Mouse (Mus musculus) G1E (cell line): Measurements from ENCODE around the gene Bpi. TPM values are rescaled to one million over a fixed set of nuclear protein-coding genes. Genes with fewer than 3 reads are reported as not detected.

ENCODE experiments used
- ATAC-seq: 2 replicates; pipeline ENCODE4 v1.8.0; 2016; ENCODE audit warnings: mild to moderate bottlenecking; ENCODE audit not compliant: insufficient number of reproducible peaks, poor library complexity, low FRiP score, severe bottlenecking; ENCODE audit errors: extremely low read depth
- DNase-seq: peaks from one replicate; pipeline ENCODE4 v3.0.0; 2012; ENCODE audit warnings: low spot score
- H3K27me3 ChIP-seq: 2 replicates; pipeline ENCODE4 v1.6.1; 2012; ENCODE audit warnings: mild to moderate bottlenecking, low read length, inconsistent platforms; ENCODE audit not compliant: insufficient read depth
- H3K36me3 ChIP-seq: replicated peaks from 2 replicates; pipeline ENCODE3; 2012; ENCODE audit warnings: mild to moderate bottlenecking, inconsistent platforms
- H3K4me1 ChIP-seq: 2 replicates; pipeline ENCODE4 v1.6.1; 2012; ENCODE audit warnings: low read depth, low read length, inconsistent platforms, mixed read lengths; ENCODE audit not compliant: insufficient read depth
- H3K4me3 ChIP-seq: 2 replicates; pipeline ENCODE4 v1.5.1; 2012; ENCODE audit warnings: low read depth, mild to moderate bottlenecking, inconsistent platforms, low read length, moderate library complexity, mixed read lengths
- H3K9me3 ChIP-seq: replicated peaks from 2 replicates; pipeline ENCODE4 v1.6.1; 2012; ENCODE audit warnings: inconsistent platforms
- CTCF ChIP-seq: IDR thresholded peaks from 2 replicates; pipeline ENCODE4 v1.5.1; 2012; ENCODE audit warnings: low read depth, low read length, inconsistent platforms, mixed read lengths
- GATA1 ChIP-seq: IDR thresholded peaks from 2 replicates; pipeline ENCODE4 v1.6.1; 2012; ENCODE audit warnings: borderline replicate concordance, low read length, inconsistent platforms, mixed read lengths
- GATA2 ChIP-seq: IDR thresholded peaks from 2 replicates; pipeline ENCODE4 v1.6.1; 2012; ENCODE audit warnings: low read depth, low read length, inconsistent platforms, borderline replicate concordance
- POLR2AphosphoS5 ChIP-seq: IDR thresholded peaks from 2 replicates; pipeline ENCODE4 v1.6.1; 2012; ENCODE audit warnings: low read depth, low read length, inconsistent platforms; ENCODE audit not compliant: insufficient replicate concordance
- TAL1 ChIP-seq: conservative IDR thresholded peaks from 2 replicates; pipeline ENCODE4 v1.6.1; 2012; ENCODE audit warnings: low read depth, low read length, inconsistent platforms, mixed read lengths
- polyA plus RNA-seq: library from polyadenylated mRNA; stranded (reverse); fragments of >175 nt; gene quantifications from 2 replicates; pipeline ENCODE4 v1.2.3, GENCODE M21; 2012
- total RNA-seq, 2 experiments: library from RNA; stranded (forward) in 1 of 2; stranded (reverse) in 1 of 2; fragments of 200-1000 nt in 1 of 2; fragments of >200 nt in 1 of 2; fragmentation: Nextera tagmentation in 1 of 2; gene quantifications; 2 replicates each; pipeline ENCODE4 v1.2.3; 2014 to 2017

Gene Bpi
- total and polyA plus RNA-seq, 3 experiments: not detected

GRCm38 (mm10) chr2:158247852-158248251 is 10.0 kb upstream of the Bpi start:
- Histone ChIP-seq H3K4me3 (no peak overlapping the region), H3K9me3 (no peaks in the 10 kb centered on the region), H3K36me3 (no peaks in the 10 kb centered on the region), H3K27me3 (no peaks in the 10 kb centered on the region; the same call in 1 of the 2 replicates), H3K4me1 (no peaks in the 10 kb centered on the region)
- DNase-seq (no peak), ATAC-seq (no peak)
- TF ChIP-seq GATA2: no peak
- TF ChIP-seq POLR2AphosphoS5: no peak
- TF ChIP-seq TAL1: no peak
- TF ChIP-seq CTCF: no peak
- TF ChIP-seq GATA1: no peak

- no peak for ATAC-seq
- H3K4me1 ChIP-seq: no peaks in the 10 kb centered on the region
- H3K9me3 ChIP-seq: no peaks in the 10 kb centered on the region
- H3K36me3 ChIP-seq: no peaks in the 10 kb centered on the region
- H3K4me3 ChIP-seq: no peak overlapping the region
- no peak for DNase-seq
- no peak for TF ChIP-seq POLR2AphosphoS5
- TF ChIP-seq GATA1: no peak
- TF ChIP-seq CTCF: no peak
- no peak for TF ChIP-seq GATA2
- TF ChIP-seq TAL1: no peak
- H3K27me3 ChIP-seq: peaks cover 4% of the 10 kb centered on the region; the same call in 1 of the 2 replicates
Measured at GRCm38 (mm10) chr2:158248318-158248717, 9.6 kb upstream of the Bpi start.

- Histone ChIP-seq H3K36me3 (no peaks in the 10 kb centered on the region), H3K27me3 (peaks cover 6% of the 10 kb centered on the region; the same call in 1 of the 2 replicates), H3K4me1 (no peaks in the 10 kb centered on the region), H3K9me3 (no peaks in the 10 kb centered on the region), H3K4me3 (no peak overlapping the region)
- TF ChIP-seq TAL1 (no peak), POLR2AphosphoS5 (no peak), CTCF (no peak), GATA2 (no peak), GATA1 (no peak)
- no peak for DNase-seq
- no peak for ATAC-seq
Measured at GRCm38 (mm10) chr2:158250558-158250957, 7.3 kb upstream of the Bpi start.

GRCm38 (mm10) chr2:158253806-158254205 is 4.1 kb upstream of the Bpi start:
- peaks cover 6% of the 10 kb centered on the region; the same call in 1 of the 2 replicates for H3K4me1 ChIP-seq
- ATAC-seq (no peak), DNase-seq (no peak)
- H3K27me3 ChIP-seq: peaks cover 10% of the 10 kb centered on the region; the same call in 1 of the 2 replicates
- H3K9me3 ChIP-seq: no peaks in the 10 kb centered on the region
- no peak for TF ChIP-seq CTCF
- no peaks in the 10 kb centered on the region for H3K36me3 ChIP-seq
- H3K4me3 ChIP-seq: no peak overlapping the region

GRCm38 (mm10) chr2:158256894-158257293 is 1.0 kb upstream of the Bpi start:
- Histone ChIP-seq H3K27me3 (peaks cover 14% of the 10 kb centered on the region), H3K36me3 (no peaks in the 10 kb centered on the region), H3K9me3 (no peaks in the 10 kb centered on the region), H3K4me1 (peaks cover 6% of the 10 kb centered on the region; the same call in 1 of the 2 replicates), H3K4me3 (no peak overlapping the region)
- DNase-seq (no peak), ATAC-seq (no peak)
- no peak for TF ChIP-seq TAL1
- no peak for TF ChIP-seq POLR2AphosphoS5
- TF ChIP-seq GATA2: no peak
- TF ChIP-seq GATA1: no peak
- TF ChIP-seq CTCF: no peak

GRCm38 (mm10) chr2:158258781-158259180 is 887 bp downstream of the Bpi start:
- Histone ChIP-seq H3K4me3 (no peak overlapping the region), H3K9me3 (no peaks in the 10 kb centered on the region), H3K36me3 (no peaks in the 10 kb centered on the region), H3K27me3 (peaks cover 10% of the 10 kb centered on the region), H3K4me1 (peaks cover 6% of the 10 kb centered on the region; the same call in 1 of the 2 replicates)
- DNase-seq: peak; percentile 41
- ATAC-seq: no peak
- TF ChIP-seq GATA2 (no peak), GATA1 (no peak), CTCF (peak; percentile 36), TAL1 (no peak), POLR2AphosphoS5 (no peak)
